Mouse (Mus musculus) hindbrain, embryonic 14.5 days (tissue): ENCODE results near the gene Tcf15. TPM values are rescaled to one million over a fixed set of nuclear protein-coding genes. Genes with fewer than 3 reads are reported as not detected.

Source experiments
- ATAC-seq: fragments of 200-750 bp; cut with Nextera tagmentation; 2 replicates; pipeline ENCODE4 v1.8.0; 2017; ENCODE audit warnings: moderate number of reproducible peaks, mild to moderate bottlenecking, moderate TSS enrichment, moderate library complexity; ENCODE audit not compliant: low FRiP score
- DNase-seq: peaks from one replicate; pipeline ENCODE4 v3.0.0-alpha.2; 2015; ENCODE audit warnings: low spot score
- H3K27ac ChIP-seq: fragments of 300-500 bp; sonication (generic); 2 replicates; pipeline ENCODE4 v1.5.1; 2014; ENCODE audit warnings: mild to moderate bottlenecking, moderate library complexity
- H3K27me3 ChIP-seq: fragments of 300-500 bp; sonication (generic); 2 replicates; pipeline ENCODE4 v1.6.1; 2014; ENCODE audit warnings: mild to moderate bottlenecking, low read length, mixed read lengths; ENCODE audit not compliant: control insufficient read depth, insufficient read depth
- H3K36me3 ChIP-seq: fragments of 300-500 bp; sonication (generic); replicated peaks from 2 replicates; pipeline ENCODE4 v1.6.1; 2014; ENCODE audit not compliant: control insufficient read depth, insufficient read depth
- H3K4me1 ChIP-seq: fragments of 300-500 bp; sonication (generic); replicated peaks from 2 replicates; pipeline ENCODE4 v1.6.1; 2014; ENCODE audit warnings: antibody characterized with exemption, low read length, mixed read lengths; ENCODE audit not compliant: control insufficient read depth, insufficient read depth
- H3K4me2 ChIP-seq: fragments of 300-500 bp; sonication (generic); replicated peaks from 2 replicates; pipeline ENCODE4 v1.6.1; 2014; ENCODE audit warnings: mild to moderate bottlenecking, moderate library complexity
- H3K4me3 ChIP-seq: fragments of 300-500 bp; sonication (generic); replicated peaks from 2 replicates; pipeline ENCODE4 v1.5.1; 2014; ENCODE audit warnings: mild to moderate bottlenecking, low read length
- H3K9ac ChIP-seq: fragments of 300-500 bp; sonication (generic); 2 replicates; pipeline ENCODE4 v1.6.1; 2014
- H3K9me3 ChIP-seq: fragments of 300-500 bp; sonication (generic); 2 replicates; pipeline ENCODE4 v1.6.1; 2016; ENCODE audit warnings: low read length; ENCODE audit not compliant: control insufficient read depth
- whole genome bisulfite sequencing: fragments of 180-500 bp; shearing (Covaris S2); extraction: QIAGEN DNeasy Blood & Tissue Kit; methylation state at CpG from one replicate; pipeline ENCODE4 v1.1.7; 2014; 5-methylcytosine and 5-hydroxymethylcytosine counted together
- polyA plus RNA-seq: library from polyadenylated mRNA; unstranded; fragments of >200 nt; fragmentation: Nextera tagmentation; extraction: Ambion mirVana; gene quantifications from 2 replicates; pipeline ENCODE4 v1.2.1, GENCODE M21; 2014

The Tcf15 gene
- polyA plus RNA-seq, 1 experiment from 2014 or later, result 2.3 TPM

DNA sequence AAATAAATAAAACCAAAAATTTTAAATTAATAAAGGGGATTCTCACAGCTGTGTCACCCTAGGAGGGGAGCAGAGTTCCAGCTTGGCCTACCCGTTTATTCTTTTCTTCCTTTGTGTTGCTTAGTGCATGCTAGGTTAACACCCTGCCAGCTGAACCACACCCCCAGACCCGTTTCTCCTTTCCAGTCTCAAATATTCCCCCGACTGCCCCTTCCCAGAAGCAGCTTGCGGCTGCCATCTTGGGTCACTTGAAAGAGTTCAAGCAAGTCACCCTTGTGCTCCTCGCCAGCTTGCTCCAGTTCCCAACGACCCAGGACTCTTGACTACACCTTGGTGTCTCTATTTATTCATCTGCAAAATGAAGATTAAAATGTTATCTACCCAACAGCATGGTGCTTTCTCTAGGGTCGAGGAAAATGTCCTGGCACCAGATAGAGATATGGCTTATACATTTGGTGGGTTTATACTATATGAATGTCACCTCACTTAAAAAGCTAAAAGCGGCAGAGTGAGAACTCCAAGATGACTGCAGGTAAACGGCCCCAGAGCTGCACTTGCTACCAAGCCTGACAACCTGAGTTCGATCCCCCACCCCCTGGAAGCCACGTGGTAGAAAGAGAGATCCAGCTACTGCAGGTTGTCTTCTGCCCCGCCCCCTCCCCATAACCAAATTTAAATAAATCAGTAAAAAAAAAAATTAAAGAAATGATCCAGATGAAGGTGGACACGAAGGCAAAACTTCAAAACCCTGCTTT lies 49.4 kb downstream of the Tcf15 start:
- Histone ChIP-seq H3K9me3 (no peaks in the 10 kb centered on the region), H3K4me1 (no peaks in the 10 kb centered on the region), H3K9ac (no peak overlapping the region), H3K27me3 (no peaks in the 10 kb centered on the region), H3K27ac (no peak overlapping the region), H3K4me3 (no peak overlapping the region), H3K36me3 (no peaks in the 10 kb centered on the region), H3K4me2 (no peak overlapping the region)
- WGBS, result 76% methylated on average over 13 of the region's 13 CpGs
- DNase-seq (no peak), ATAC-seq (no peak)

DNA sequence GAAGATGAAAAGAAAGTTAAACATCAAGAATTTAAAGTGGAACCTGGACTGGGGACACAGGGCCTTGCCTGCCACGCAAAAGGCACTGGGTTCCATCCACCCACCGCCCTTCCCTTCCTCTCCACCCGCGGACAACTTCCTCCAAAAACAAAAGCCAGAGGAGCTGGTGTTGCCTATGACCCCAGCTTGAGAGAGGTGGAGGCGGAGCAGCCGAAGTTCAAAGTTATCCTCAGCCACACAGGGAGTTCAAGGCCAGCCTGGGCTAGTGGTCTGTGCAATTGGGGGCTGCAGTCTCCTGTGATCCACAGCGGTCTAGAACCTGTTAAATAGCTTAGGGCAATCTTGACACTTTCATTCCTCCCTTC lies 50.0 kb downstream of the Tcf15 start:
- no peak overlapping the region for H3K27ac ChIP-seq
- WGBS, result 78% methylated on average over 7 of the region's 7 CpGs
- no peaks in the 10 kb centered on the region for H3K4me1 ChIP-seq
- H3K4me2 ChIP-seq, result no peak overlapping the region
- no peaks in the 10 kb centered on the region for H3K36me3 ChIP-seq
- H3K27me3 ChIP-seq, result no peaks in the 10 kb centered on the region
- H3K9me3 ChIP-seq, result no peaks in the 10 kb centered on the region
- no peak for DNase-seq
- H3K4me3 ChIP-seq, result no peak overlapping the region
- no peak for ATAC-seq
- no peak overlapping the region for H3K9ac ChIP-seq

DNA sequence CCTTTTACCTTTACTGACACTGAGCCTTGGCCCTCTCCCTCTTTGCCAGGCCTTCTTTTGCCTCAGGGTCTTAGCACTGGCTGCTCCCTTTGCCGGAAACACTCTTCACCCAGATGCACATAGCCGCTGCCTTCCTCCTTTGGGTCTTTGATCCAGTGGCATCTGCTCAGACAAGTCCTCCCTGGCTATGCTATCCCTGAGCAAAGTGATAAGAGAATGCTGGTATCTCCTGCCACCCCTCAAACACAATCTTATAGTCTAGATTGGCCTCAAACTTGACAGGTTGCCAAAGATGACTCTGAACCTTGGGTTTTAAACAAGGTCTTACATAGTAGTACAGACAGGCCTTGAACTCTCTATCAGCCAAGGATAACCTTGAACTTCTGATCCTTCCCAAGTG lies 51.2 kb downstream of the Tcf15 start:
- no peaks in the 10 kb centered on the region for H3K36me3 ChIP-seq
- no peak for ATAC-seq
- H3K27me3 ChIP-seq, result no peaks in the 10 kb centered on the region
- 98% methylated on average over 2 of the region's 2 CpGs for WGBS
- H3K27ac ChIP-seq, result no peak overlapping the region
- no peak overlapping the region for H3K4me2 ChIP-seq
- H3K9ac ChIP-seq, result no peak overlapping the region
- H3K4me3 ChIP-seq, result no peak overlapping the region
- no peaks in the 10 kb centered on the region for H3K4me1 ChIP-seq
- DNase-seq, result no peak
- no peaks in the 10 kb centered on the region for H3K9me3 ChIP-seq

DNA sequence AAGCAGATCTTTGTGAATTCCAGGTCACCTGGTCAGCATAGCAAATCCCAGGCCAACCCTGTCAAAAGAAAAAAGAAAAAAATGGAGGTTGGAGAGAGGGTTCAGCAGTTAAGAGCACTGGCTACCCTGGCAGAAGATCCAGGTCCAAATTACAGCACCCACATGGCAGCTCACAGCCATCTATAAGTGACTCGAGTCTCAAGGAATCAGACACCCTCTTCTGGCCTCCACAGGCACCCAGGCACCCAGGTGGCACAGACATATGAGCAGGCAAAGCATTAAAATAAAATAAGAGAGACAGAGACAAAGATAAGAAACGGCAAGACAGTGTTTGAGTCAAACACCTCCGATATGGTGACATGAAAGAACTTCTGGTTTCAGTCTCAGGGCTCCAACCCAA lies 53.5 kb downstream of the Tcf15 start:
- Histone ChIP-seq H3K27me3 (no peaks in the 10 kb centered on the region), H3K27ac (no peak overlapping the region), H3K4me1 (no peaks in the 10 kb centered on the region), H3K9ac (peak overlapping the region; percentile 14; the same call in 1 of the 2 replicates), H3K4me2 (no peak overlapping the region), H3K4me3 (no peak overlapping the region), H3K36me3 (no peaks in the 10 kb centered on the region), H3K9me3 (no peaks in the 10 kb centered on the region)
- ATAC-seq (peak; percentile 37; the same call in 1 of the 2 replicates), DNase-seq (no peak)
- 46% methylated on average over 3 of the region's 3 CpGs for WGBS

DNA sequence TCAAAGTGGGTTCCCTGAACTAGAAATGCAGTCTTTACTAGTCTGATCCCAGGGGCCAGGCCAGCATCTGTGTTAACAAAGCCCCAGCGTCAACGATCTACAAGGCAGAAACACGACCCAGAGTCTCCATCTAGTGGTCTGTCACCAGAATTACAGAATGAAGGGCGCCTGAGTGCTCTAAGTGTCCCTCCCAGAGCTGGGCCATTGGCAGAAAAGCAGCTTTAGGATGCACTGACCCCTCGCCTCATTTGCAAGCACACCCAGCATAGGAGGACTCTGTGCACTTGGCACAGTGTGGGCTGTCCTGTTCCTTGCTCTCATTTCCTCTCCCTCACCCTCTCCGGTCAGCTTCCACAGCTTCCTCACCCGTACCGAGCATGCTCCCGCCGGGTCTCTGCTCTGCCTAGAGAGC lies 53.9 kb downstream of the Tcf15 start:
- WGBS, result 44% methylated on average over 10 of the region's 10 CpGs
- Histone ChIP-seq H3K4me3 (no peak overlapping the region), H3K27ac (no peak overlapping the region), H3K9me3 (no peaks in the 10 kb centered on the region), H3K9ac (peak overlapping the region; percentile 14; the same call in 1 of the 2 replicates), H3K36me3 (no peaks in the 10 kb centered on the region), H3K4me1 (no peaks in the 10 kb centered on the region), H3K27me3 (no peaks in the 10 kb centered on the region), H3K4me2 (no peak overlapping the region)
- DNase-seq (peak; percentile 93), ATAC-seq (peak; percentile 90)

Other genes starting within 250 kb of the Tcf15 start
- 0.08 and 0.31 TPM in 2 replicates for gene Angpt4, start 232.4 kb upstream of the Tcf15 start, polyA plus RNA-seq
- 39.8 and 42.7 TPM in 2 replicates for gene Fam110a, start 163.3 kb upstream of the Tcf15 start, polyA plus RNA-seq
- 0.73 and 1.4 TPM in 2 replicates for gene Slc52a3, start 147.1 kb upstream of the Tcf15 start, polyA plus RNA-seq
- 10.9 and 13.6 TPM in 2 replicates for gene Scrt2, start 62.0 kb upstream of the Tcf15 start, polyA plus RNA-seq
- gene Srxn1, start 38.0 kb upstream of the Tcf15 start, polyA plus RNA-seq, result 22.5 and 26.2 TPM in 2 replicates
- 104 and 150 TPM in 2 replicates for gene Csnk2a1, start 83.3 kb downstream of the Tcf15 start, polyA plus RNA-seq
- gene Tbc1d20, start 150.3 kb downstream of the Tcf15 start, polyA plus RNA-seq, result 24.4 and 31.4 TPM in 2 replicates
- 93.7 and 95.3 TPM in 2 replicates for gene Rbck1, start 189.1 kb downstream of the Tcf15 start, polyA plus RNA-seq
- 0.95 and 1.0 TPM in 2 replicates for gene Trib3, start 200.5 kb downstream of the Tcf15 start, polyA plus RNA-seq
- gene Nrsn2, start 233.1 kb downstream of the Tcf15 start, polyA plus RNA-seq, result 48.0 and 56.9 TPM in 2 replicates